Mouse (Mus musculus) ES-Bruce4 (cell line): Measurements from ENCODE around the gene Bnip3.

Source experiments
- CTCF ChIP-seq: IDR thresholded peaks from one replicate; pipeline ENCODE4 v1.8.1; 2011; ENCODE audit warnings: low read depth, low read length
- EP300 ChIP-seq: IDR thresholded peaks from 2 replicates; pipeline ENCODE4 v1.6.1; 2011; ENCODE audit warnings: low read depth, low read length; ENCODE audit not compliant: insufficient read depth
- POLR2A ChIP-seq: IDR thresholded peaks from one replicate; pipeline ENCODE4 v1.8.1; 2011; ENCODE audit warnings: low read length; ENCODE audit not compliant: insufficient read depth

DNA sequence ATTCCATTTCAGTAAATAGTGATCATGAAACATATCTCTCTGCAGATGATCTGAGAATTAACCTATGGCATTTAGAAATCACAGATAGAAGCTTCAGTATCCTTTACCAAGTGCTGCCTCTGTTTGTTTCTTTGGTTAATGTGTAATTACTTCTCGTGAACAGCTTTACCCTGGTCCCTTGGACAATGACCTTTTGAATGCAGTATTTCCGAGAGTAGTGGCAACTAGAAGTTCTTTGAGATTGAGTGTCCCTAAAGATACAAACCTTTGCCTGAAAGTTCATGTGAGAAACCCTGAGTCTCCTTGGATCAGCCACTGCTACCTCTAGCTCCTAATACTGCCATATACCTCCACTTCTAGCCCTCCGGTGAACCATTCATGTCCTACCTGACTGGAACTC lies 36.4 kb downstream of the Bnip3 start:
- TF ChIP-seq CTCF (no peak), POLR2A (no peak), EP300 (no peak)
